Mouse (Mus musculus): ENCODE data around the gene Vwf.
A peak's percentile ranks its signal among the peaks of the same experiment; 100 is the strongest.

Vwf gene

DNA sequence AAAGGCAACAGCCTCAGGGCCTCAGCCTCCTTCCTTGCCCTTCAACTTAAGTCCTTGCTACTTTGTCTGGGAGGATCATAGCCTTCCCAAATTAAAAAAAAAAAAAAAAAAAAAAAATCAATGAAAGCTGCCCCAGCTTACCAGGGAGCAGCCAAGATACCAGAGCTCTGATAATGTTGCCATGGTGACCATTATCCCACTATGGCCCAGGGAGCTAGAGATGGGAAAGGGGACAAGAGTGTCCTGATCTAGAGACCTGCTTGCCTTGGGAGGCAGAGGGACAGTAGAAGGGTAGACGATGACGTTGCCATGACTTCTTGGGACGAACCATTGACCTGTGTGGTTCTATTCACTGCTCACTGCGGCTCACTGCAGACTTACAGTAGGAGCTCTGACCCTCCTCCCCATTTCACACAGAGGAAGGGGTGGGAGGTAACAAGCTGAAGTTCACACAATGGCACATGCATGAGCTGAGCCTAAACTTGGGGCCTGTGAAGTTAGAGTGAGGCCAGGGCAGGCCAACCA lies 39.5 kb downstream of the Vwf start:
- DNase-seq (ENCODE audit: low read depth, low spot score) = no peak

DNA sequence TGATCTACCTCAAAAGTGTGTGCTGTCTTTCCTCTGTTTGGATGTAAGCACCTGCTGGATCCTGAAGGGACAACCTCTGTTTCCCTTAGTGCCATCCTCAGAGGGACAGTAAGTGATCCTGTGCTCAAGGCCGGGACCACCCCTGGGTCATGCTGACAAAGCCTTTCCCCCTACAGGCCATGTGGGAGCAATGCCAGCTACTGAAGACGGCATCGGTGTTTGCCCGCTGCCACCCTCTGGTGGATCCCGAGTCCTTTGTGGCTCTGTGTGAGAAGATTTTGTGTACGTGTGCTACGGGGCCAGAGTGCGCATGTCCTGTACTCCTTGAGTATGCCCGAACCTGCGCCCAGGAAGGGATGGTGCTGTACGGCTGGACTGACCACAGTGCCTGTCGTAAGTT lies 41.7 kb downstream of the Vwf start:
- DNase-seq (ENCODE audit: low read depth, low spot score) = no peak

DNA sequence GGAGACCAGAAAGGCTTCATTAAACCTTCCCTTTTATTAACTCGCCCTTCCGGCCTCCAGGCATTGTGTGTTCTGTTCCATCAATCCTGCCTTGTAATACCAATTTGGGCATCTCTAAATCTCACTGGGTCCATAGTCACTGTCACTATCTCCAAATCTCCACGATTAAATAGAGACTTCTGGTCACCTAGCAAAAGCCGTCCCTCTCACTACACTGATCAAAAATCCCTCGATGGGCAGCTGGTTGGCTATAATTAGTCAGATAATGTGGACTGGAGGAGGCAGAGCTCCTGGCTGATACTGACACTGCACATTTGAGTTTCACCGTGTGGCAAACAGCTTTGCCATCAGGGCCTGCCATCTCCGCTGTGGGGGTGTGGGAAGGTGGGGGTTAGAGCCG lies 42.5 kb downstream of the Vwf start:
- no peak for DNase-seq (ENCODE audit: low read depth, low spot score)

DNA sequence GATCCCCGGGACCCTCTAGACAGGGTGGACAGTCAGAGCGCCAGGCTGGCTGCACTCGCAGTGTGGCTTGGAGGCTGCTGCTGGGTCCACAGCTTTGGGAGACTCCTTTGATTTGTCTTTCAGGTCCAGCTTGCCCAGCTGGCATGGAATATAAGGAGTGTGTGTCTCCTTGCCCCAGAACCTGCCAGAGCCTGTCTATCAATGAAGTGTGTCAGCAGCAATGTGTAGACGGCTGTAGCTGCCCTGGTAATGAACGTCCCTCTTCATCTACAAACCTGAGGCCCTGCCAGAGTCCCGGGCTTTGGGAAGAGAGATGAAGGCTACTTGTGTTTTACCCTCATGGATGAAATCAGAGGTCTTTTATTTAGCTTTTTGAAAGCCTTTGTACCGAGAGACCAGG lies 43.5 kb downstream of the Vwf start:
- DNase-seq (ENCODE audit: low read depth, low spot score) = no peak

DNA sequence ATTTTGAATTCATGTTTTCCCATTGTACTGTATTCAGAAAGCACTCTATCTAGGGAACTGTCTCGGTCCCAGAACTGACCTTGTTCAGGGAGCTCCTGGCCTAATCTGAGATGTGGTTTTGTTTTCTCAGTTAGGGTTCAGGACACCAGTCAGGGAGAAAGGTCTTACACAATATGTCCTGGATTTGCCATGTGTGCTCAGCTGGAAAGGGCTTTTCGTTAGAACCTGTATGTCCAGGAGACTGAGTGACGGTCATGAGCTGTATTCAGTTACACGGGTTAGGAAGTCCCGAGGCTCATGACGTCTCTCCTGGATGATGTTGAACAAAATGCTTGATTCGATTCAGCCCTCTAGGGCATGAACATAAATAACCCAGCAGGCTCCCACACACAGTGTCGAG lies 43.9 kb downstream of the Vwf start:
- DNase-seq (ENCODE audit: low read depth, low spot score) = no peak

DNA sequence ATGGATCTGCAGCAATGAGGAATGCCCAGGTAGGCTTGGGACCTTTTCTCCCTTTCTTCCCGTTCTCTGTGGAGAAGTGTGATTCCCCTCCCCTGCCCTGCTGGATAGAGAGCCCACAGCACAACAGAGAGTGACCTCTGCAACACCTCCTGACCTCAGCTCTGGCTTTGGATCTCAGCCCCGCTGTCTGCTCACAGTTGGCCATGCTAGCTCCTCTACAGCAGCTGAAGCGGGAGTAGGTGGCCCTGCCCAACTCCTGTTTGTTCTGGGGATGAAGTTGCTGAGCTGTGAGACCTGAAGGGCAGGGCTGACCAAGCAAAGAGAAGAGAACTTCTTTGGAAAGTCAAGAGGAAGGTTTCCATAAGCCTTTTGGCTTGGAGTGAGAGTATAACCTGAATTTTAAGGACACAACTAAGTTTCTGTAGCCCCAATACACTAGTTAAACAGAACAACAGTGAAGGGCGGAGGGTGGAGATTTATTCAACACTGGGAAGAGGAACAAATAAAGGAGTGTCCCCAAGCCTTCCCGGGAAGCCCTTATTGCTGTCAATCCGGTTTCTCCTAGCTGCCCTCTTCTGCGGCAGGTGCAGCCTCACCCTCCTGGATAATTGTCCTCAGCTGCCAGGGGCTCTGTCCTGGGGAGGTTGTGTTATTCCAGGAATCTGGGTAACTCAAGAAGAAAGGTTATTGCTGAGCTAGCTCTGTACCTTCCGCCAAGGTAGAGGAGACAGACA lies 45.2 kb downstream of the Vwf start:
- no peak for DNase-seq (ENCODE audit: low read depth, low spot score)

DNA sequence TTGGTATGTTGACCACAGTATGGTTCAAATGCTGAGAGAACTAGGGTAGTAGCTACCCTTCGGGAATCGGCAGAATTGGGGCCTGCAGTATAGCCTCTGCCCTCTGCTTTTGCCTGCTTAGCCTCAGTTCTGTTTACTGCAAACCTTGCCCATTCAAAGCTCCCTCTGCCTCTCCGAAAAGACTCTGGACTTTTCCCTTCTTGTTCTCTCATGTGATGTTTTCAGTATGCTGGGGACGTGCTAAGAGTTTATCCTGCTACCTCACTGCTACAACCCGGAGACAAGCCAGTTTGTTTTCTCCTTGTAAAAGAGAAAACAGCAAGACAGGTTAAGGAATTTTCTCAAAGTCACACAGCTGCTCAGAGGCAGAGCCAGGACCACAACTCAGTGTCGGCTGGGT lies 46.0 kb downstream of the Vwf start:
- DNase-seq (ENCODE audit: low read depth, low spot score) = no peak

DNA sequence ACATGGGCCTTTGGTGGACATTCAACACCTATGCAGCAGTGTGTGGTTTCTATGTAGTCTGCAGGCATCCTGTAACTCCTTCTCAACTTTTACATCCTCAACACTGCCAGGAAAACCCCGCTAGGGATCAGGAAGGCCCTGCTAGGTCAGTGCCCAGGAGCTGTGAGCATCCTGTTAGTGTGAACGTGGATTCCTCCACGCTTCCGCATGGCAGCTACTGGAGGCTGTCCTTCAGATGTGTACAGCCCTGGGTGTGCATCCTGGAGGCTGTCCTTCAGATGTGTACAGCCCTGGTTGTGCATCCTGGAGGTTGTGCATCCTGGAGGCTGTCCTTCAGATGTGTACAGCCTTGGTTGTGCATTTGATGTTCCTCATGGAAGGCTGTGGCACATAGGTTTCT lies 47.7 kb downstream of the Vwf start:
- DNase-seq (ENCODE audit: low read depth, low spot score) = no peak

DNA sequence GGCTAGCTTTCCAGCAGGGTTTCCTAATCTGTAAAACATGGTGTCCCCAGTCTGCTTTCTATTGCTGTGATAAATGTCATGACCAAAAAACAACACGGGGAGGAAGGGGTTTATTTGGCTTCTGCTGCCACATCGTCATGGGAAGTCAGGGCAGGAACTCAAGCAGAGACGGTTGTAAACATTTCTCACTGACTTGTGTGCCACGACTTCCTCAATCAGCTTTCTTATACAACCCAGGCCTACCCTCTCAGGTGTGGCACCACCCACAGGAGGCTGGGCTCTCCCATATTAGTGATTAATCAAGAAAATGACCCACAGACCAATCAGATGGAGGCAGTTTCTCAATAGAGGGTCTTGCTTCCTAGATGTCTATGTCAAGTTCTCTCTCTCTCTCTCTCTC lies 48.3 kb downstream of the Vwf start:
- DNase-seq (ENCODE audit: low read depth, low spot score) = no peak

DNA sequence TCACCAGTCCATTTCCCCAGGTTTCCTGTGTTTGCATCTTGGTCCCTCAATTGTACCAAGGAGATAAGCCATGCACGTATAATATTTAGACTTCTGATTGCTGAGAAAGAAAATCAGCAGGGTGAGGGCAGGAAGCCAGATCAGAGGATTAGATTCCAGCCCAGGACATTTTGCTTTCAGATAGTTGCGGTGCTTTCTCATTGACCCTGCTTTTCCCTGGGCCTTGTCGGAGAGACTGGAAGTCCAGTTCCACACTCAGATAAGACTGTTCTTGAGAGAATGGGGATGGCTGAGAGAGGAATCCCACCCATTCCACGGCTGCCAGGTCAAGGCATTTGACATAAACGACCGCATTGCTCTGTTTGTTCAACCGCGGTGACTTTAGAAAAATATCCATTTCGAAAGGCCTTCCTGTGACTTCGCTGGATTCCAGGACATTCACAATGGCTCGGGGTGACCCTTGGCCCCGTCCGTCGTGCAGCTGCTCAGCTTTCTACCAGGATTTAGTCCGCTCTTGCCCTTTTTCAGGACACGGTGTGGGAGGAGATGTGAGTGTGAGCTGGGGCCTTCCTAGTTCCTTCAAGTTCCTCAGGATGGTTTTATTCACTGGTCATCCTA lies 50.2 kb downstream of the Vwf start:
- no peak for DNase-seq (ENCODE audit: low read depth, low spot score)

DNA sequence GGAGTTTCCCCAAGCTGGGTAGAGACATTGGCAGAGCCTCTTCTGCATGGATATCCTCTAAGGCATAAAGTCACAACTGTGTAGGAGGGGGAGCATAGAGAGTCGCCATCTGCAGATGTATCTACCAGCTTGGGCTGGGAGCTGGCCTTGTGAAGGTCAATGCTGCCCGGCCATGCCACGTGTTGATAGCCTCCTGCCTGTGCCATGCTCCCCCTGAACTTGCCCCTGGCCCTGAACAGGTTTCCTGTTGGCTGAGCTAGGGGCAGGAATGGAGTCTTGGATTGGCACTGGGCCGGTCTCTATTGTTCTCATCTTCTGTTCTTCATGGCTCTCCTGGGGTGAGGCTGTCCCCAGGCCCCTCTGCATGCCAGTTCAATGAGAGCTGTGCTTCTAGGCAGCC lies 51.1 kb downstream of the Vwf start:
- no peak for DNase-seq (ENCODE audit: low read depth, low spot score)

DNA sequence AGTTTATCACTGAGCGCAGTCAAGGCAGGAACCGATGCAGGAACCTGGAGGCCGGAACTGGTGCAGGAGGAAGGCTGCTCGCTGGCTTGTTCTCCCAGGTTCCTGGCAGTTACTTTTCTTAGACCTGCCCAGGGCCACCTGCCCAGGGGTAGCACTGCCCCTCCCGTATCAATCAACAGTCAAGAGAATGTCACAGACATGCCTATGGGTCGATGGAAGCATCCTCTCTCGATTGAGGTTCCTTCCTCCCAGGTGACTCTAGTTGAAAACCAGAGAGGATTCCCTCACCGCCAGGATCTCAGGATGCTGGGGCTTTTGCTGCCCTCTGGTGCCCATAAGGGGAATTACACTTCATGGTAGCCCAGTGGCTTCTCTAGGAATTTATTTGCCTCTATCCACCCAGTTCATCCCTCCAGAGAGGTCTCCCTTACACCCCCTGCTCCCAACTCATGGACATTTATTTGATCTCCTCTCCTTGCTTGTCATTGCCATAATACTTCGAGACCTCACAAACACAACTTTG lies 53.5 kb downstream of the Vwf start:
- DNase-seq (ENCODE audit: low read depth, low spot score) = peak; percentile 84

DNA sequence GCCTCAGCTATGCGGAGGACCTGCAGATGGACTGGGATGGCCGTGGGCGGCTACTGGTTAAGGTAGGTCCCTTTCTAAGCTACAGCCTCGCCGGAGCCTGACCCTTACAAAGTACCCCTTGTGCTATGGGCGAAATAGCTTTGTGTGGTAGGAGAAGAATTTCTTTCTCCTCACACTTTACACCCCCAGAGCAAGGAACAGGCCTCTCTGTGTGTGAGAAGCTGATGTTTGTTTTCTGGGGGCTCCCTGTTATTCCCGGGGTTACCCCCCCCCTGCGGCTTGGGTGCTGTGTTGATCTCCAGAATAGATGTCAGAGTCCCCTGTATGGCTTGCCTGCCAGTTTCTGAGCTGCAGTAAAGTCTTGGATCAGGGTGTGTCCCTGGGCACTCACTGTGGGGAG lies 54.1 kb downstream of the Vwf start:
- no peak for DNase-seq (ENCODE audit: low read depth, low spot score)

DNA sequence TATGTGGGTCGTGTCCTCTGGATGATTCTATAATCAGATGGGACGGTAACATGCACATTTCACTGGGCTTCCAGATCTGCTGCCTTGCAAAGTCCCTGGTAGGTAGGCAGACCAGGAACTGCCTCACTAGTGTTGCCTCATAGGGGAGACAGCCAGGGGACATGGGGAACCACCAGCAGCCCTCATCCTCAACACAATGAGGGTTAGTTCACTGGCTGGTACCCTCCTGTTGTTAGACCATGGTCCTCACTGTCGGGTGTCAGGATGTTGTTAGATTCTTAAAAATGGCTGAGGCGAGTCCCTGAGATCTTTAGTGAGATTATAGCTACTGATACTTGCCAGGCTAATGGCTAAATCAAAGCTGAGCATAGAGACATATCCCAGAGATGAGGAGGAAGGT lies 54.6 kb downstream of the Vwf start:
- no peak for DNase-seq (ENCODE audit: low read depth, low spot score)

DNA sequence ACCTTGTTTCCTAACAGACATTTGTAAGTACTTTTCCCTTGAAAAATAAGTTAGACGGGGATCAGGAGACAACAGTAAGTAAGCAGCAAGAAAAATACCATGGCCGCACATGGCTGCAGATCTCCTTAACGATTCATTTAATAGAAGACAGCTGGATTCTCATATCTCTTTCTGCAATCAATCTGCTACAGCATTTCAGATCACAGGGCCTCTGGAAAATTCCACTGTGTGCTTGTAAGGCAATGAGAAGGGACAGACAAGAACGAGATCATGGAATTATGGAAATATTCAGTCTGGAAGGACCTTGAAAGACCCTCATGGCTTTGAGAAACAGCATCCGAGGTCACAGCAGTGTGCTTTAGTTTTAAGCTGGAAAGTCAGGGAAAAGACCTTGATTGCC lies 55.2 kb downstream of the Vwf start:
- DNase-seq (ENCODE audit: low read depth, low spot score) = no peak

DNA sequence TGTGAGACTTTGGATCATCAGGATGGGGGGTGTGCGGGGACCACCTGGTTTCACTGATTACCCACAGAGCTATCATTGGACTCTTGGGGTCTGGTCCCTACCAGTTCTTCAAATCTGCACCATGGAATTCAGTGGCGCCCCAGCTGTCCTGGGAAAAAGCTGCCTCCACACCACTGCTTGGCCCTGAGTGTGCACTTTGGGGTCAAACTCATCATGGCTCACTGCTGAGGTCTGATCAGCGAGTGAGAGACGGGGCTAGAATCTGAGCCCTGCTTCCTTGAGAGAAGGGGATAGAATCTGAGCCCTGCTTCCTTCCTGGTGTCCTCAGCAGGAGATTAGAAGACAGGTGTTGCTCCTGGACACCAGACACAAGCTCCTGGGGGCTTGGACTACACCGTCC lies 55.8 kb downstream of the Vwf start:
- no peak for DNase-seq (ENCODE audit: low read depth, low spot score)

DNA sequence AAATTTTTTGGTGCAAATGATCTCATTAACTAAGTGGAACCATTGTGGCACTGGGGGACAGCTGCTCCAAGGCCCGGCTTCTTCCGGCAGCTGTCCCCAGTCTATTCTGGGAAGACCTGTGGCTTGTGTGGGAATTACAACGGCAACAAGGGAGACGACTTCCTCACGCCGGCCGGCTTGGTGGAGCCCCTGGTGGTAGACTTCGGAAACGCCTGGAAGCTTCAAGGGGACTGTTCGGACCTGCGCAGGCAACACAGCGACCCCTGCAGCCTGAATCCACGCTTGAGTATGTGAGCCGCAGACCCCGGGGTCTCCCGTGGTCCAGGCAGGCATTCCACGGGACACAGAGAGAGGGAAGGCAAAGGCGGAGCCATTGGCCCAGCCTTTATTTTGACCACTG lies 56.7 kb downstream of the Vwf start:
- DNase-seq (ENCODE audit: low read depth, low spot score) = peak; percentile 94

DNA sequence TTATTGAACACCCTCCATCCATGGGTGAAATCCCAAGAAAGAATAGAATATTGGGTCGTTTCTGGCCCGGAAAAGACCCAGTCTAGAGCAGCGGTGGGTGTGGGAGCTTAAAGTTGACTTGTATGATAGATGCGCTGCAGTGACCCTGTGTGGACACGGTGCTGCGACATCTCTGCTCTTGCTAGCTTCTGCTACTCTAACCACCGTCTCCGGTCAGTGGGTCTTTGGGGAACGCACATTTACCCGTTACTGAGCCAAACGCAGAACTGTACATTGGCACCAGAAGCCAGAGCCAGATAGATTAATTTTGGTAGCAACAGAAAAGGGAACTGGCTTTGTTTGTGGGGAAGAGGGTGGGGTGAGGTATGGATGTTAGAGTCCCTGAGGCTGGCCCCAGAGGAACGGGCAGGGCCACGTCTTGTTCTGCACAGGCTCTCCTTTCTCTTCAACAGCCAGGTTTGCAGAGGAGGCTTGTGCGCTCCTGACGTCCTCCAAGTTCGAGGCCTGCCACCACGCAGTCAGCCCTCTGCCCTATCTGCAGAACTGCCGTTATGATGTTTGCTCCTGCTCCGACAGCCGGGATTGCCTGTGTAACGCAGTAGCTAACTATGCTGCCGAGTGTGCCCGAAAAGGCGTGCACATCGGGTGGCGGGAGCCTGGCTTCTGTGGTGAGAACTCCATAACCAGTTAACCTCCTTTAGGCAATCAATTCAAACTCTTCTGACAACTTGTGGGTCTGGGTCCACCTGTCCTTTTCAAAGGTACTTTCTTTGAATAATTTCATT lies 57.3 kb downstream of the Vwf start:
- DNase-seq (ENCODE audit: low read depth, low spot score) = no peak

DNA sequence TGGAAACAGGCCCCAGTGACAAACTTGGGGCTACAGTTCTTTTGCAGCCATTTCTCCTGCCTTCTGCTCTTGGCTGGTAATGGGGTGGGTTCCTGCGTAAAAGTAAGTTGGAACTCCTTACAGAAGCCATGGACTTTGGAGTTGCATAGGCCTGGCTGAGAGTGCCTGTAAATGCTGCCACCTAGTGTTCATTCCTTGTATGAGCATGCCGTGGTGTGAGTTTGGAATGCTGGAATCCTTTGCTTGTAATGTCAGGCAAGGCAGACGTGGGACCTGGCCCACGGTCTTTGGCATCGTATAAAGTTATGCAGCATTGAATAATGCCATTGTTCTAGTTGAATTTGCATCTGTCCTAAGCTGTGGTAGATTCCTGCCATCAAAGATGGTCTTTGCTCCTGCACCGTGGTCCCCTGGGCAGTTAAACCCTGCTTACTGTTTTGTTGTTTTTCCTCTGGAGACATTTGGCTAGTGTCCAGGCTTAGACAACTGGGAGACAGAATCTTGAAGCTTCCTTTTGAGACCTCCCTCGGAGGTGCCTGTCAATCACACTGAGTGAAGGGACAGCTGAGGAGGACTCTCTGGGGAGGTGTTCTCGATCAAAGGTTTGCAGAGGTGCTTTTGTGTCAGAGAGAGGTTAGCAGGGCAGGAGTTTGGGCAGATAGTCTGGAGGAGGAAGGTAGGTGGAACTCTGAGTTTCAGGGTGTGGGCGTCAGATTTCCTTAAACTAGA lies 58.1 kb downstream of the Vwf start:
- DNase-seq (ENCODE audit: low read depth, low spot score) = peak; percentile 88

DNA sequence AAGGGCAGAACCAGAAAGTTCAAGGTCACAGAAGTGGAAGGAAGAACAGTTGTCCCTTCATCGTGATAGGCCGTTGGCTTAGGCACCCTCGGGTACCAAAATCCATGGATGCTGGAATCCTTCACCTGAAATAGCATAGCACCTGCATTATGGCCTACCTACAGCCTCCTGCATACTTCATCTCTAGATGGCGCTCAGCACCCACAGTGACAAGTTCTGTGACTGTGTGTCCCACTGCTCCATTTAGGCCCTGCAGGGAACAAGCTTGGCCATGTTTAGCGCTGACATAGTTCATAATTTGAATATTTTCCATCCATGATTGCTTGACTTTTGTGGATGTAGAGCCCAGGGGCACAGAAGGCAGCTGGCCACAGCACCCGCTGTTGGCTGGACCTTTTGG lies 62.5 kb downstream of the Vwf start:
- DNase-seq (ENCODE audit: low read depth, low spot score) = no peak

DNA sequence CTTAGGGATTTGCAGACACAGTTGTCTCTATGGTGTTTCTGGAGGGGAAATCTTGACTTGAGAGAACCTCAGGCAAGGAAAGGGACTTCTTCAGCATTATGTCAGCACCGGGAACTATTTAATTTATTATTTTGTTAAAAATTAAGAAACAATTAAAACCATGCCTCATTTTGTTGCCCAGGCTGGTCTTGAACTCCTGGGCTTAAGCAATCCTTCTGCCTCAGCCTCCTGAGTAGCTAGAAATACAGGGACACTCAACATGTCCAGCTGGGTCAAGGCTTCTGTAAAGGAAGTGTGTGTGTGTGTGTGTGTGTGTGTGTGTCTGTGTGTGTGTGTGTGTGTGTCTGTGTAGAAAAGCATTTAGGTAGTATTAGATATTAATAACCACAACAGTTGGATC lies 71.3 kb downstream of the Vwf start:
- DNase-seq (ENCODE audit: low read depth, low spot score) = no peak

DNA sequence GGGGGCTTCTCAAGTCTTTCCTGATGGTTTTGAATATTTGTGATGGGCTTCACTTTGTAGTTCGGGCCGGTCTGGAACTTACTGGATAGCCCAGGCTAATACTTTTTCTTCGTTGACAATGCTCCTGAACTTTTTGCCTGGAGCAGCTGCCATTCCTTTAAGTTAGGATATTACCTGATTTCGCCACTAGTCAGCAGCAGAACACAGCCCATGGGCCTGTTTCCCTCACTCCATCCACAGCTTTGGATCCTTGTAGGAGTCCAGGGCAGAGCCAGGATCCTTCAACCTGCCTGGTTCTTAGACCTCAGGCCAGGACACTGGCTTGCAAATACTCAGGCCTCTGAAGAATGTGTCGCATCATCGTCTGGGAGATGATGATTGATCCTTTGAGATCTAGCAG lies 74.2 kb downstream of the Vwf start:
- DNase-seq (ENCODE audit: low read depth, low spot score) = peak; percentile 45

Measured in mesoderm, embryonic 11.5 days (tissue).